ENCODE assay signal across 8 mouse cellular contexts in the genomic region with DNA sequence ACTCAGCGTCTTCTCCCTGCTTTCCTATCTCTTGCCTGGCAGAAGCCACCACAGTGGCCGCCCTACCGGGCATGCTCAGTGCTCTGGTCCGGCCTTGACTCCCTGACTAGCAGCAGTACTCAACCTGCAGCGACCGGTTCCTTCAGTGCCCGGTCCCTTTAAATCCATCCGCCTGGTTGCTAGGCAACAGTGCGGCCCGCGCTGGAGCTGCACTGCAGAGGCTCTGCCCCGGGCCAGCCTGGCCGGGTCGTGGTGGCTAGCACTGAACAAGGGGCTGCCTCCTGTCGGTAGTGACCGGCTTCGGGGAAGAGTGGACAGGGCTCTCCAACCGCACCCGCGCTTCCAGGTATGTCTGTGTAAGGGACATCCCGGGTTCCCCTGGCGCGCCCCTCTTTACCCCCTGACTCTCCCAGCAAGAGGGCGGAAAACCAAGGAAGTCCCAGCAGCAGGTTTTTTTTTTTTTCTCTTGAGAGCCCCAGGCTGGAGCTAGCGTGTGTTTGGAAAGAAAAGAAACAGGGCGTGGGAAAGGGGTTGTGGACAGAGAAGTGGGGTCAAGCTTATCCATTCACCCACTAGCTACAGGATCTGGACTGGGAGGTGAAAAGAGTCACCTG. TPM values are rescaled to one million over a fixed set of nuclear protein-coding genes. Genes with fewer than 3 reads are reported as not detected.
DNase-seq lines count a peak whose midpoint lies in the region; ATAC-seq and TF ChIP-seq lines count a peak whose summit lies in the region.

TSS of gene Ccdc160 (plus strand) at position 221 of the 614 bp plus-strand sequence.

- ATAC-seq in hindbrain, embryonic 16.5 days: peak; percentile 100
- peak; percentile 88 for ATAC-seq in lung, postnatal 0 days

- peak; percentile 57 to 62 for DNase-seq in adrenal gland, adult 18-20 months (ENCODE audit: low spot score in 2 of 2)
- peak; percentile 53 for DNase-seq in gastrocnemius, postnatal 10 days
- peak; percentile 48 to 54 for DNase-seq in layer of hippocampus, postnatal 36 days
- DNase-seq in lung, postnatal 0 days (ENCODE audit: low spot score): peak; percentile 45
- DNase-seq in retina, postnatal 7 days (ENCODE audit: low read depth, low spot score): peak; percentile 56
- no peak for DNase-seq in spleen, adult 12 weeks (ENCODE audit: low spot score)

- no peak for TF ChIP-seq CTCF in cortical plate, adult 2 months (IDR thresholded peaks at IDR 0.05; ENCODE audit: extremely low read depth, insufficient read depth, low read length)
- peak; percentile 14; the same call in 1 of the 2 replicates for TF ChIP-seq CTCF in lung, postnatal 0 days (IDR thresholded peaks at IDR 0.05)

- peak within 1 kb of the TSS; percentile 38 for H3K4me3 ChIP-seq in cortical plate, adult 2 months (ENCODE audit: insufficient read depth, low read length)
- H3K4me3 ChIP-seq in hindbrain, embryonic 16.5 days (ENCODE audit: low read length): peak within 1 kb of the TSS; percentile 41
- peak within 1 kb of the TSS; percentile 33 for H3K4me3 ChIP-seq in lung, postnatal 0 days (ENCODE audit: low read depth, low read length)

- 16% methylated on average over 26 of the region's 26 CpGs for WGBS in hindbrain, embryonic 16.5 days
- 18% methylated on average over 26 of the region's 26 CpGs for WGBS in lung, postnatal 0 days

- H3K9me3 ChIP-seq in hindbrain, embryonic 16.5 days (ENCODE audit: control insufficient read depth, low read length): no peaks in the 10 kb centered on the region
- no peaks in the 10 kb centered on the region for H3K9me3 ChIP-seq in lung, postnatal 0 days (ENCODE audit: low read length)

- H3K27ac ChIP-seq in cortical plate, adult 2 months (ENCODE audit: insufficient read depth, low read length): no peak within 1 kb of the TSS
- H3K27ac ChIP-seq in hindbrain, embryonic 16.5 days (ENCODE audit: low read depth, low read length): peak within 1 kb of the TSS; percentile 4; the same call in 1 of the 2 replicates
- H3K27ac ChIP-seq in lung, postnatal 0 days (ENCODE audit: low read length): no peak within 1 kb of the TSS

- H3K4me2 ChIP-seq in hindbrain, embryonic 16.5 days (ENCODE audit: low read length): peak within 1 kb of the TSS; percentile 53
- H3K4me2 ChIP-seq in lung, postnatal 0 days (replicated peaks; ENCODE audit: low read depth, low read length): peak within 1 kb of the TSS; percentile 51

- no peaks in the 10 kb centered on the region for H3K36me3 ChIP-seq in hindbrain, embryonic 16.5 days (ENCODE audit: control insufficient read depth, insufficient read depth, low read length)
- no peaks in the 10 kb centered on the region for H3K36me3 ChIP-seq in lung, postnatal 0 days (ENCODE audit: insufficient read depth, low read length)

- TF ChIP-seq POLR2A in cortical plate, adult 2 months (IDR thresholded peaks at IDR 0.05; ENCODE audit: extremely low read depth, insufficient read depth, low read length): 0 out of 2 replicates have a peak, but pooled peaks have one; percentile 11

- H3K4me1 ChIP-seq in cortical plate, adult 2 months (ENCODE audit: control insufficient read depth, insufficient read depth, low read length): no peaks in the 10 kb centered on the region
- H3K4me1 ChIP-seq in hindbrain, embryonic 16.5 days (ENCODE audit: control insufficient read depth, insufficient read depth, low read depth, low read length): no peaks in the 10 kb centered on the region; the same call in 1 of the 2 replicates
- H3K4me1 ChIP-seq in lung, postnatal 0 days (ENCODE audit: insufficient read depth, low read depth, low read length): no peaks in the 10 kb centered on the region

- no peaks in the 10 kb centered on the region for H3K27me3 ChIP-seq in hindbrain, embryonic 16.5 days (replicated peaks; ENCODE audit: control insufficient read depth, insufficient read depth, low read length)
- H3K27me3 ChIP-seq in lung, postnatal 0 days (replicated peaks; ENCODE audit: insufficient read depth, low read length): no peaks in the 10 kb centered on the region

- TF ChIP-seq EP300 in lung, postnatal 0 days (IDR thresholded peaks at IDR 0.05): no peak

- H3K9ac ChIP-seq in hindbrain, embryonic 16.5 days (ENCODE audit: low read depth, low read length): peak within 1 kb of the TSS; percentile 39
- no peak within 1 kb of the TSS for H3K9ac ChIP-seq in lung, postnatal 0 days (replicated peaks; ENCODE audit: low read depth)

RNA-seq across cellular contexts. Expression of gene Ccdc160, which starts in this region (rescaled TPM):
- 10 to 100 TPM; 21.2 to 28.9 TPM for total RNA-seq in adrenal gland, adult 18-20 months (2021)
- polyA plus RNA-seq in cortical plate, adult 2 months (2012; rRNA removed): 1.8 and 2.3 TPM in 2 replicates
- total RNA-seq in gastrocnemius, postnatal 10 days (2021): under 1 TPM; 0.23 to 0.40 TPM
- polyA plus RNA-seq in hindbrain, embryonic 16.5 days (2015; fragmentation: Nextera tagmentation; extraction: Ambion mirVana): 6.9 and 8.4 TPM in 2 replicates
- 1 to 10 TPM; 2.5 to 2.9 TPM for total RNA-seq in layer of hippocampus, postnatal 36 days (2021)
- polyA plus RNA-seq in lung, postnatal 0 days (2015; fragmentation: Nextera tagmentation; extraction: Ambion mirVana): 2.5 and 3.0 TPM in 2 replicates

Comparison
In these comparisons a context has a peak if more than half of its experiments do, and no peak if none do; other contexts are left out.
1. RNA of gene Ccdc160 (total RNA-seq): 21.2 to 28.9 TPM in adrenal gland, adult 18-20 months; 2.5 to 2.9 TPM in layer of hippocampus, postnatal 36 days and 0.23 to 0.40 TPM in gastrocnemius, postnatal 10 days; every median in the first group is over 4 times any median in the second.
2. Peak in DNase-seq in gastrocnemius, postnatal 10 days; RNA of the gene not detected or under 1 TPM.
3. Peak in every context shown above with its lines, with median percentiles within 50 percentile points of each other: H3K4me3 ChIP-seq.